Comparison of ENCODE assay signal across 14 mouse cellular contexts in the genomic region with DNA sequence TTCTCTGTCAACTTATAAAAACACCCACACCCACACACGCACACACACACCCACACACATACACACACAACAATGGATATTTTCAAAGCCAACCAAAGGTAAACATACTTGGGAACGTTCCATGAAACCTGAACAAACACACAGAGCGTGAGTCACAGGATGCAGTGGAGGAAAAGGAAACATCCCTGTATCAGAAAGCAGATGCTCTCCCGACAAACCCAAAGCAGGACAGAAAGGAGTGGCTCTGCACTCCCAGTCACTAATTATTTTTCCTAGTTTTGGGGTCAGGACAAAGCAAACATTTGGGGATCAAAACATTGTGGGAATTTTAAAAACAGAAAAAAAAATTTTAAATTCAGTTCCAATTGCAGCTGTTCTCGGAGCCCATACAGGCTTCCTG. TPM values are rescaled to one million over a fixed set of nuclear protein-coding genes. Genes with fewer than 3 reads are reported as not detected.
DNase-seq lines count a peak whose midpoint lies in the region; ATAC-seq and TF ChIP-seq lines count a peak whose summit lies in the region.
"Had no signal": no experiment of that assay in that cellular context is flagged by ENCODE, and none has a peak within 500 bp of the region (broad histone marks: within the 10 kb centered on the region; RNA-seq: fewer than 3 reads in every experiment).

No protein-coding gene starts in this region.

- H3K9ac ChIP-seq in lung, postnatal 0 days (replicated peaks; ENCODE audit: low read depth) = no peak overlapping the region
- H3K9ac ChIP-seq in heart, embryonic 13.5 days = no peak overlapping the region
- H3K9ac ChIP-seq in stomach, embryonic 15.5 days = no peak overlapping the region
- H3K9ac ChIP-seq: forebrain, postnatal 0 days; liver, embryonic 15.5 days had no signal

- no peak overlapping the region for H3K27ac ChIP-seq in kidney, adult 2 months (ENCODE audit: insufficient read depth, low read depth, low read length)
- peak overlapping the region; percentile 23; the same call in 1 of the 2 replicates for H3K27ac ChIP-seq in lung, postnatal 0 days (ENCODE audit: low read length)
- peak overlapping the region; percentile 65 for H3K27ac ChIP-seq in heart, embryonic 13.5 days (replicated peaks)
- 0 out of 2 replicates have a peak overlapping the region, but pooled peaks have one; percentile 14 for H3K27ac ChIP-seq in stomach, embryonic 15.5 days
- H3K27ac ChIP-seq: liver, embryonic 15.5 days had no signal

- H3K4me3 ChIP-seq in kidney, adult 2 months (ENCODE audit: insufficient read depth, low read depth, low read length) = no peak overlapping the region
- H3K4me3 ChIP-seq in lung, postnatal 0 days (ENCODE audit: low read depth, low read length) = no peak overlapping the region
- no peak overlapping the region for H3K4me3 ChIP-seq in lung, adult 2 months (replicated peaks; ENCODE audit: extremely low read depth, low read depth, low read length)
- no peak overlapping the region for H3K4me3 ChIP-seq in heart, embryonic 13.5 days
- no peak overlapping the region for H3K4me3 ChIP-seq in stomach, embryonic 15.5 days (replicated peaks)
- H3K4me3 ChIP-seq: liver, embryonic 15.5 days had no signal

- H3K4me2 ChIP-seq in lung, postnatal 0 days (replicated peaks; ENCODE audit: low read depth, low read length) = no peak overlapping the region
- H3K4me2 ChIP-seq in heart, embryonic 13.5 days = no peak overlapping the region
- H3K4me2 ChIP-seq in stomach, embryonic 15.5 days = no peak overlapping the region
- H3K4me2 ChIP-seq: liver, embryonic 15.5 days had no signal

- peak; percentile 30 for ATAC-seq in lung, postnatal 0 days
- ATAC-seq in heart, embryonic 13.5 days (ENCODE audit: extremely low read depth, insufficient number of reproducible peaks, low FRiP score, low TSS enrichment) = no peak
- no peak for ATAC-seq in stomach, embryonic 15.5 days (ENCODE audit: insufficient read depth, low FRiP score, low read depth)
- ATAC-seq: forebrain, postnatal 0 days; Patski had no signal

- H3K4me1 ChIP-seq in kidney, adult 2 months (ENCODE audit: control insufficient read depth, insufficient read depth, low read length) = no peaks in the 10 kb centered on the region
- no peaks in the 10 kb centered on the region for H3K4me1 ChIP-seq in lung, postnatal 0 days (ENCODE audit: insufficient read depth, low read depth, low read length)
- peaks cover 10% of the 10 kb centered on the region for H3K4me1 ChIP-seq in lung, adult 2 months (ENCODE audit: control insufficient read depth, insufficient read depth, low read length)
- no peaks in the 10 kb centered on the region; the same call in 1 of the 2 replicates for H3K4me1 ChIP-seq in heart, embryonic 13.5 days
- no peaks in the 10 kb centered on the region for H3K4me1 ChIP-seq in stomach, embryonic 15.5 days
- H3K4me1 ChIP-seq: liver, embryonic 15.5 days had no signal

- no peaks in the 10 kb centered on the region for H3K27me3 ChIP-seq in kidney, adult 2 months (replicated peaks; ENCODE audit: control insufficient read depth, insufficient read depth, low read length)
- no peaks in the 10 kb centered on the region for H3K27me3 ChIP-seq in lung, postnatal 0 days (replicated peaks; ENCODE audit: insufficient read depth, low read length)
- H3K27me3 ChIP-seq in heart, embryonic 13.5 days (replicated peaks) = no peaks in the 10 kb centered on the region
- no peaks in the 10 kb centered on the region for H3K27me3 ChIP-seq in stomach, embryonic 15.5 days (replicated peaks)
- H3K27me3 ChIP-seq: liver, embryonic 15.5 days; Patski had no signal

- 61% methylated on average over 5 of the region's 5 CpGs for WGBS in kidney, adult 2 months
- 47% methylated on average over 5 of the region's 5 CpGs for WGBS in lung, postnatal 0 days
- WGBS in lung, adult 2 months = 46% methylated on average over 5 of the region's 5 CpGs
- 59% methylated on average over 5 of the region's 5 CpGs for WGBS in heart, embryonic 13.5 days
- WGBS in stomach, embryonic 15.5 days = 60% methylated on average over 5 of the region's 5 CpGs

- DNase-seq in kidney, adult 2 months = peak; percentile 43
- no peak for DNase-seq in kidney, postnatal 4 days
- DNase-seq in lung, postnatal 0 days (ENCODE audit: low spot score) = peak; percentile 63
- DNase-seq in lung, adult 2 months = no peak
- DNase-seq in spleen, postnatal 36 days (ENCODE audit: low spot score in 2 of 2) = no peak
- DNase-seq: cerebellum, postnatal 25 days; forebrain, postnatal 0 days; gastrocnemius, postnatal 36 days; layer of hippocampus, adult 9-11 months; left cerebral cortex, postnatal 4 days had no signal

- peaks cover 12% of the 10 kb centered on the region for H3K36me3 ChIP-seq in kidney, adult 2 months (ENCODE audit: control insufficient read depth, insufficient read depth, low read length)
- peaks cover 42% of the 10 kb centered on the region; the same call in 1 of the 2 replicates for H3K36me3 ChIP-seq in lung, postnatal 0 days (ENCODE audit: insufficient read depth, low read length)
- H3K36me3 ChIP-seq in heart, embryonic 13.5 days = peaks cover 99% of the 10 kb centered on the region
- peaks cover 47% of the 10 kb centered on the region for H3K36me3 ChIP-seq in stomach, embryonic 15.5 days

- no peak for TF ChIP-seq POLR2A in kidney, adult 2 months (IDR thresholded peaks at IDR 0.05; ENCODE audit: low read depth, low read length)
- no peak for TF ChIP-seq POLR2A in lung, adult 2 months (IDR thresholded peaks at IDR 0.05; ENCODE audit: borderline replicate concordance, extremely low read depth, low read depth, low read length)

- TF ChIP-seq CTCF in kidney, adult 2 months (conservative IDR thresholded peaks at IDR 0.05; ENCODE audit: insufficient read depth, insufficient read length, low read depth, low read length) = no peak
- no peak for TF ChIP-seq CTCF in lung, postnatal 0 days (IDR thresholded peaks at IDR 0.05)
- TF ChIP-seq CTCF in lung, adult 2 months (IDR thresholded peaks at IDR 0.05; ENCODE audit: insufficient read depth, low read length) = no peak

- no peaks in the 10 kb centered on the region for H3K9me3 ChIP-seq in lung, postnatal 0 days (ENCODE audit: low read length)
- no peaks in the 10 kb centered on the region for H3K9me3 ChIP-seq in heart, embryonic 13.5 days
- H3K9me3 ChIP-seq in stomach, embryonic 15.5 days = no peaks in the 10 kb centered on the region
- H3K9me3 ChIP-seq: liver, embryonic 15.5 days had no signal

- peak; percentile 90 for TF ChIP-seq EP300 in lung, postnatal 0 days (IDR thresholded peaks at IDR 0.05)

RNA-seq across cellular contexts. Expression of a gene that starts 38.1 kb away (rescaled TPM):
- 7.0 TPM in 2 replicates for polyA plus RNA-seq in kidney, adult 2 months (2012; rRNA removed)
- polyA plus RNA-seq in lung, postnatal 0 days (2015; fragmentation: Nextera tagmentation; extraction: Ambion mirVana) = 62.9 and 69.0 TPM in 2 replicates
- polyA plus RNA-seq in lung, adult 2 months (2012; rRNA removed) = 36.4 and 37.5 TPM in 2 replicates
- 10.0 and 10.4 TPM in 2 replicates for polyA plus RNA-seq in heart, embryonic 13.5 days (2015; fragmentation: Nextera tagmentation; extraction: Ambion mirVana)
- 12.9 and 13.4 TPM in 2 replicates for polyA plus RNA-seq in stomach, embryonic 15.5 days (2015; fragmentation: Nextera tagmentation; extraction: Ambion mirVana)

Comparison
In these comparisons a context has a peak if more than half of its experiments do, and no peak if none do; other contexts are left out.
1. DNase-seq: peak in kidney, adult 2 months (single experiment) and lung, postnatal 0 days (single experiment); none in kidney, postnatal 4 days (0 of 2), lung, adult 2 months (single experiment) and spleen, postnatal 36 days (0 of 2).